Mouse (Mus musculus) heart, adult 2 months (tissue): Measurements from ENCODE around the gene Fgf18.

Experiments
- CTCF ChIP-seq: fragments of 200-600 bp; IDR thresholded peaks from 2 replicates; pipeline ENCODE4 v1.8.1; 2022; ENCODE audit warnings: antibody characterized with exemption, mild to moderate bottlenecking, moderate library complexity
- EP300 ChIP-seq: fragments of 200-500 bp; IDR thresholded peaks from 2 replicates; pipeline ENCODE4 v1.6.1; 2011; ENCODE audit warnings: low read depth, low read length, control low read depth; ENCODE audit not compliant: insufficient read depth

DNA sequence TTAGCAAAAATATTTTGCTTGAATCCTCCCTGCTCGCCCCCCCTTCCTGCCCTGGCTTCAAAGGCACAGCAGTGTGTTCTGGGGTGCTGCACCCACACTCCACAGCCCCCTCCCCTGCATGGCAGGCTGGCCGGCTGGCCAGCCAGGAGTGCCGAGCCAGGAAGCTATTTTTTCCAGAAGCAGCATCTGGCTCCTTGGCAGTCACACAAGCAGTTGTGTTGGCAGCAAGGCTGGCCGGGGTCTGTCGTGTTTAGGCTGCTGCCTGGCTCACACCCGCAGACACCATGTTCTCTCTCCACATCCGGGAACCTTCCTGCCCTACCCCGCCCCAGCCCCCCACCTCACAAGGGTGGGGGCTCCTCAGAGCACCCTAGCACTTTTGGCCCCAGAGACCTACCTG, 71.9 kb downstream of the Fgf18 start:
- TF ChIP-seq CTCF = no peak
- TF ChIP-seq EP300 = no peak
